Mouse (Mus musculus): ENCODE data around the gene Pex11b. TPM values are rescaled to one million over a fixed set of nuclear protein-coding genes. Genes with fewer than 3 reads are reported as not detected.

The Pex11b gene
- polyA plus RNA-seq (2012; rRNA removed), result 37.0 and 41.0 TPM in 2 replicates

DNA sequence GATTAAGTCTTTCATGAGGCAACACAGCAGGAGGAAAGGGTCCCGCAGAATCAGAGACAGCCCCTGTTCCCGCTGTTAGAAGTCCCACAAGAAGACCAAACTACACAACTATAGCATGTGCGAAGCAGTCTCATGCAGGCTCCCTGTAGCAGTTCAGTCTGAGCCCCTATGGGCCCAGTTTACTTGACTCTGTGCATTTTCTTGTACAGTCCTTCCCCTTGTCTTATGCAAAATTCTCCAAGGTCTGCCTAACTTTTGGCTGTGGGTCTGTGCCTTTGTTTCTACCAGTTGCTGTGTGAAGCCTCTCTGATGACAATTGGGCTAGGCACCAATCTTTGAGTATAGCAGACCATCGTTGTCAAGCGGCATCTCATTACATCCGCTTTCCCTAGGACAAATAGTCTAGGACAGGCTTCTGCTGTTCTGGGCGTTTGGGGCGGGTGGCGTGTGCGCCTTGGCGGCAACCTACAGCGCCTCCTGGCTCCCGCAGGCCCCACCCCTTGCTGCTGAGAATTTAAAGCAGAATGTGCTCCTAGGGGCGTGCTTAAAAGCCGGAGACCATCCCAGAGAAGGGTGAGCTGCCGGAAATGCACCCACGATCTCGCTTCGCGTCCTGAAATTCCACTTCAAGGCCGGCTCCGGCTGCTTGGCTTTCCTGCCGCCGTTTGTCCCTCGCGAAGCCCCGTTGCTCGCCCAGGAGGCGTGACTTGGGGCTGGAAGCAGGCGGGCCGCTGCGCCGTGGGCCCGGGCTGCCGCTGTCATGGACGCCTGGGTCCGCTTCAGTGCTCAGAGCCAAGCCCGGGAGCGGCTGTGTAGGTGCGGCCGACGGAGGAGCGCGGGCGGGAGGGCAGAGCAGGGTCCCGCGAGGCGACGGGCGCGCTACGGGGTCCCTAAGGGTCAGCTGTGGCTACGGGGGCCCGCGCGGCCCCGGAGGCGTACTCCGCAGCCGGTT, at the start of gene Pex11b, which contains the start of gene Gm42957:
TSS of gene Pex11b (plus strand) at position 449 of the 952 bp plus-strand sequence.
TSS of gene Gm42957 (plus strand) at position 547 of the 952 bp plus-strand sequence.
- H3K4me3 ChIP-seq (ENCODE audit: control insufficient read depth, insufficient read depth, low read length), result peak within 1 kb of the TSS; percentile 74
- WGBS, result 4% methylated on average over 60 of the region's 60 CpGs
- peak; percentile 86 for DNase-seq
- H3K4me1 ChIP-seq (replicated peaks; ENCODE audit: control insufficient read depth, insufficient read depth, low read length), result peaks cover 13% of the 10 kb centered on the region
- peak within 1 kb of the TSS; percentile 0; the same call in 1 of the 2 replicates for H3K27ac ChIP-seq (ENCODE audit: control insufficient read depth, insufficient read depth, low read length)
- TF ChIP-seq CTCF (IDR thresholded peaks at IDR 0.05; ENCODE audit: borderline replicate concordance, control insufficient read depth, extremely low read depth, insufficient read depth, low read length, poor library complexity) (peak; percentile 55; the same call in 1 of the 2 replicates), POLR2A (IDR thresholded peaks at IDR 0.05; ENCODE audit: control insufficient read depth, extremely low read depth, insufficient read depth, low read length, poor library complexity) (peak; percentile 49; the same call in 1 of the 2 replicates)
- H3K27me3 ChIP-seq (ENCODE audit: control insufficient read depth, insufficient read depth, low read length), result no peaks in the 10 kb centered on the region
- peaks cover 5% of the 10 kb centered on the region; the same call in 1 of the 2 replicates for H3K36me3 ChIP-seq (ENCODE audit: control insufficient read depth, insufficient read depth, low read length)

DNA sequence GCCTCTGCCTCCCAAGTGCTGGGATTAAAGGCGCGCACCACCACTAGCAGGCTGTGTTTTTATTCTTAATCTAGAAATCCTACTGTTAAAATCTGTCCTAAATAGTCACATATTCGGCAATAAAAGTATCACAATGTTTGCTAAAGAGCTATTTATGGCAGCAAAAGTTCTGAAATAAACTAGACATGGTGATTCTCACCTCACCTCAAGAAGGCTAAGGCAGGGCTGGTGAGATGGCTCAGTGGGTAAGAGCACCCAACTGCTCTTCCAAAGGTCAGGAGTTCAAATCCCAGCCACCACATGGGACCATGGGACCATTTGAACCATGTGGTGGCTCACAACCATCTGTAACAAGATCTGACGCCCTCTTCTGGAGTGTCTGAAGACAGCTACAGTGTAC, 44.5 kb upstream of the Pex11b start:
- TF ChIP-seq POLR2A (IDR thresholded peaks at IDR 0.05; ENCODE audit: control insufficient read depth, extremely low read depth, insufficient read depth, low read length, poor library complexity), result no peak
- TF ChIP-seq CTCF (IDR thresholded peaks at IDR 0.05; ENCODE audit: borderline replicate concordance, control insufficient read depth, extremely low read depth, insufficient read depth, low read length, poor library complexity), result no peak
- 93% methylated on average over 4 of the region's 4 CpGs for WGBS
- no peak for DNase-seq
- peaks cover 2% of the 10 kb centered on the region; the same call in 1 of the 2 replicates for H3K27me3 ChIP-seq (ENCODE audit: control insufficient read depth, insufficient read depth, low read length)
- H3K27ac ChIP-seq (ENCODE audit: control insufficient read depth, insufficient read depth, low read length), result no peak overlapping the region
- H3K4me3 ChIP-seq (ENCODE audit: control insufficient read depth, insufficient read depth, low read length), result no peak overlapping the region
- H3K4me1 ChIP-seq (replicated peaks; ENCODE audit: control insufficient read depth, insufficient read depth, low read length), result peaks cover 5% of the 10 kb centered on the region
- no peaks in the 10 kb centered on the region for H3K36me3 ChIP-seq (ENCODE audit: control insufficient read depth, insufficient read depth, low read length)

DNA sequence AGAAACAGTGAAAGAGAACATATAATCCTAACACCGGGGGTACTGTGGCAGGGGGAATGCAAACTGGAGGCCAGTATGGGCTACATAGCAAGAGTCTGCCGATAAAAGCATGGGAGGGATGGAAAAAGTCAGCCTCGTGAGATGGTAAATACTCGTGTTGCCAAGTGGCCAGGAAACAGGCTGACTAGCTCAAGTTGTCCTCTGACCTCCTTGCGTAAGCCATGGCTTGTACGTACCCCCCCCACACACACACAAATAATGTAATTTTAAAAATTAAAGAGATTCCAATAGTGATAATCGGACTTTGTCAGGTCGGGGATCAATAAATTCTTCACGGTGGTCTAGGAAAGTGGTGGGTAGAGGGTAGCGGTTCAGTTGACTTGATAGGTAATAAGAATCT, 41.8 kb upstream of the Pex11b start:
- H3K4me1 ChIP-seq (replicated peaks; ENCODE audit: control insufficient read depth, insufficient read depth, low read length), result peaks cover 28% of the 10 kb centered on the region
- WGBS, result 2% methylated on average over 10 of the region's 10 CpGs
- peak overlapping the region; percentile 94 for H3K4me3 ChIP-seq (ENCODE audit: control insufficient read depth, insufficient read depth, low read length)
- no peak for TF ChIP-seq POLR2A (IDR thresholded peaks at IDR 0.05; ENCODE audit: control insufficient read depth, extremely low read depth, insufficient read depth, low read length, poor library complexity)
- H3K36me3 ChIP-seq (ENCODE audit: control insufficient read depth, insufficient read depth, low read length), result no peaks in the 10 kb centered on the region
- H3K27me3 ChIP-seq (ENCODE audit: control insufficient read depth, insufficient read depth, low read length), result peaks cover 23% of the 10 kb centered on the region; the same call in 1 of the 2 replicates
- H3K27ac ChIP-seq (ENCODE audit: control insufficient read depth, insufficient read depth, low read length), result no peak overlapping the region
- no peak for DNase-seq

DNA sequence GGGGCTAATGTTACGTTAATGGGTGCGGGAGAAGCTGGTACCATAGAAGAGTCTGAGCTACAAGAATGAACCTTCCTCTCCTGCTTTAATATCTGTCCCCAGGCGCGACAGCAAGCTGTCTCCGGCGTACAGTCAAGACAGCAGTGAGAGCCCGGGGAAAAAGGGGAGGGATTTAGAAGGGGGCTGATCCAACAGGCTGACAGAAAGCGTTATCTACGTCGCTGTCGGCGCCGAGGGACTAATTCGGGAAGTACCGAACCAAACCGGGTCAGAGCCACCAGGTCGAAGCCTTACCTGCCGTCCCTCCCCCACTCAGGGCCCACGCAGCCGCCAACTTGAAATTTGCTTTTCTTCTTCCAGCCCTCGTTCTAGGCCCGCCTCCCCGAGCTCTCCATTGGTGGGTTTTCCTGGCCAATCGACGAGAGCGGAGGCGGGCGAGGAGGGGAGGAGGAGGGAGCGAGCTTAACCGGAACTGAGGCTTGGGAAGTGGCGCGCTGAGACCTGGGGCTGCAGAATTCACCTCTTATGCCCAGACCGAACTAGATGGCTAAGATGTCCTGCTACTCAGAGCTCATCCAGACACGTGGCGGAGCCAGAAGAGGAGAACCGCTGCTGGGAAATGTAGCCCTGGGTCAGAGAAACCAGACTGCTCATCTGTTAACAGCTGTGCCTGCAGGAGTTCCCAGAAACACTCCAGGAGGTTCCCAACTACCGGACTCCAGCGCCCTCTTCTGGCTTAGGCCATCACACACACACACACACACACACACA, 41.2 kb upstream of the Pex11b start, which contains the start of gene Polr3gl:
TSS of gene Polr3gl (minus strand) at position 392 of the 771 bp plus-strand sequence.
- Histone ChIP-seq H3K4me1 (replicated peaks; ENCODE audit: control insufficient read depth, insufficient read depth, low read length) (peaks cover 29% of the 10 kb centered on the region), H3K36me3 (ENCODE audit: control insufficient read depth, insufficient read depth, low read length) (no peaks in the 10 kb centered on the region), H3K4me3 (ENCODE audit: control insufficient read depth, insufficient read depth, low read length) (peak within 1 kb of the TSS; percentile 94), H3K27ac (ENCODE audit: control insufficient read depth, insufficient read depth, low read length) (peak within 1 kb of the TSS; percentile 27; the same call in 1 of the 2 replicates), H3K27me3 (ENCODE audit: control insufficient read depth, insufficient read depth, low read length) (peaks cover 29% of the 10 kb centered on the region; the same call in 1 of the 2 replicates)
- DNase-seq, result peak; percentile 96
- WGBS, result 1% methylated on average over 38 of the region's 38 CpGs
- TF ChIP-seq CTCF (IDR thresholded peaks at IDR 0.05; ENCODE audit: borderline replicate concordance, control insufficient read depth, extremely low read depth, insufficient read depth, low read length, poor library complexity) (0 out of 2 replicates have a peak, but pooled peaks have one; percentile 49), POLR2A (IDR thresholded peaks at IDR 0.05; ENCODE audit: control insufficient read depth, extremely low read depth, insufficient read depth, low read length, poor library complexity) (peak; percentile 63; the same call in 1 of the 2 replicates)

DNA sequence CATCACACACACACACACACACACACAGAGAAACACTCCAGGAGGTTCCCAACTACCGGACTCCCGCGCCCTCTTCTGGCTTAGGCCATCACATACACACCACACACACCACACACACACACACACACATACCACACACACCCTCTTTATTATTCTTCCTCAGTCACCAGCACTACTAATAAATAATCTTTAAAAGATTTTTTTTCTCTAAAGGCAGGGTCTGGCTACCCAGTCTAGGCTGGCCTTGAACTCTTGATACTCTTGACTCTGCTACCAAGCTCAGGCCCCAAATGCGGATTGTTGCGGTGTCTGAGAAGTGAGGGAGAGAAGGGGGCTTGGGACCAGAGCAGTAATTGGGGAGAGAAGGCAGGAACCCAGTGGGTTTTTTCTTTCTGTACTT, 40.3 kb upstream of the Pex11b start:
- peaks cover 29% of the 10 kb centered on the region for H3K4me1 ChIP-seq (replicated peaks; ENCODE audit: control insufficient read depth, insufficient read depth, low read length)
- no peak for DNase-seq
- peaks cover 32% of the 10 kb centered on the region; the same call in 1 of the 2 replicates for H3K27me3 ChIP-seq (ENCODE audit: control insufficient read depth, insufficient read depth, low read length)
- WGBS, result 95% methylated on average over 5 of the region's 5 CpGs
- no peaks in the 10 kb centered on the region for H3K36me3 ChIP-seq (ENCODE audit: control insufficient read depth, insufficient read depth, low read length)
- H3K4me3 ChIP-seq (ENCODE audit: control insufficient read depth, insufficient read depth, low read length), result no peak overlapping the region
- TF ChIP-seq POLR2A (IDR thresholded peaks at IDR 0.05; ENCODE audit: control insufficient read depth, extremely low read depth, insufficient read depth, low read length, poor library complexity) (no peak), CTCF (IDR thresholded peaks at IDR 0.05; ENCODE audit: borderline replicate concordance, control insufficient read depth, extremely low read depth, insufficient read depth, low read length, poor library complexity) (no peak)
- no peak overlapping the region for H3K27ac ChIP-seq (ENCODE audit: control insufficient read depth, insufficient read depth, low read length)

DNA sequence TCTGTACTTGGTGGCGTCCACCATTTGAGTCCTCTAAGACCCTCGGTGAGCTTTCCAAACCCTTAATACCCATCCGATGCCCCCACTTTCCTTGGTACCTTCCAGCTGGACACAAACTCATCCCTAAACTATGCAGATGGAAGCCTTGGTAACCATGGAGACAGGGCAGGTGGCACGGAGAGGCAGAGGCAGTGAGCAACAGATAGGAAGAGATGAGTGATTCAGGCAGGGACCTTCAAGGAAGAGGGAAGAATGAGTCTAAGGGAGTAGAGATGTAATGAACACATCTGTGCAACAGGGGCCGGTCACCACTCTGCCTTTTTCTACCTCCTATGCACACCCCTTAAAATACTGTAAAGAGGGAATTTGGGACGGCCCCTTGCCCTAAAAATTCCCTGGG, 39.5 kb upstream of the Pex11b start:
- H3K36me3 ChIP-seq (ENCODE audit: control insufficient read depth, insufficient read depth, low read length), result no peaks in the 10 kb centered on the region
- H3K4me1 ChIP-seq (replicated peaks; ENCODE audit: control insufficient read depth, insufficient read depth, low read length), result peaks cover 30% of the 10 kb centered on the region
- H3K27me3 ChIP-seq (ENCODE audit: control insufficient read depth, insufficient read depth, low read length), result peaks cover 35% of the 10 kb centered on the region; the same call in 1 of the 2 replicates
- no peak overlapping the region for H3K4me3 ChIP-seq (ENCODE audit: control insufficient read depth, insufficient read depth, low read length)
- H3K27ac ChIP-seq (ENCODE audit: control insufficient read depth, insufficient read depth, low read length), result no peak overlapping the region
- 57% methylated on average over 6 of the region's 6 CpGs for WGBS
- TF ChIP-seq CTCF (IDR thresholded peaks at IDR 0.05; ENCODE audit: borderline replicate concordance, control insufficient read depth, extremely low read depth, insufficient read depth, low read length, poor library complexity) (no peak), POLR2A (IDR thresholded peaks at IDR 0.05; ENCODE audit: control insufficient read depth, extremely low read depth, insufficient read depth, low read length, poor library complexity) (no peak)
- DNase-seq, result no peak

Measured in thymus, adult 2 months (tissue).